Mouse (Mus musculus) retina, embryonic 14.5 days (tissue): ENCODE results near the gene Sema3g.

Experiments
- DNase-seq: peaks from one replicate; pipeline ENCODE4 v3.0.0-alpha.2; 2015; ENCODE audit warnings: low spot score

Sema3g gene

DNA sequence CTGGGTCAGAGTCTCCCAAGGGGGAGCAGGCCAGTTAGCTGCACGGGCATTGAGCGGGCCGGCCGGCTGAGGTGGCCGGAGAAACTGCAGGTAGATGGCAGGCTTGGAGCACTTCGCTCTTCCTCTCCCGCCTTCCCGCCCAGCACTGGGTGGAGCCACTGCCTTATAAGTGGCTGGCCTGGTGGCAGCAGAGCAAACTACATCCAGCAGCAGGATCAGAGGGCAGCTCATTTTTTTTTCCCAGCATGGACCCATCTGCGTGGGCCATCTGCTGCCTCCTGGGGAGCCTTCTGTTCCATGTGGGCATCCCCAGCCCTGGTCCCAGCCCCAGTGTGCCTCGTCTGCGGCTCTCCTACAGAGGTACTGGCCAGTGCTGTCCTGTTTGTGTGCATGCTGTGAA lies at the start of gene Sema3g:
Gene Sema3g, plus strand, starts transcription at position 195 of the 400 bp plus-strand sequence.
- DNase-seq, result peak; percentile 76

DNA sequence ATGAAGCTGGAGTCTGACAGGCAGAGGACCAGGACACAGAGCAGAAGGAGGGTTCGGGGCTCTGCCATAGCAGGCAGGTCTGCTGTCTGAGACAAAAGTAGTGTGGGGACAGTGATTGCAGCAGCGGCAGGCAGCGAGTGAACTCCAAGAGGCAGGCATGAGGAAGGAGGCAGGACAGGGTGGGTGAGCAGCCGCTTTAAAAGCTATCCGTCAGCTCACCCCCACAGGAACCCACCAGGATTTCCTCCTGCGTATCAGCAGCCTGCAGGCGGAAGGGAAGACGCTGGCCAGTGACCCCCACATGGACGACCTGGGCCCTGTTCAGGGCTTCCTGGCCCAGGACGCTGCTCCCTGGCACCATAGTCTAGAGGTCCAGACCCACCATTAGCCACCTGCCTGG lies 49.2 kb upstream of the Sema3g start, which contains the start of gene Stab1:
Gene Stab1, minus strand, starts transcription at position 217 of the 400 bp plus-strand sequence.
- no peak for DNase-seq

GRCm38 (mm10) chr14:31169508-31169907 lies 48.2 kb upstream of the Sema3g start:
- DNase-seq, result no peak

DNA sequence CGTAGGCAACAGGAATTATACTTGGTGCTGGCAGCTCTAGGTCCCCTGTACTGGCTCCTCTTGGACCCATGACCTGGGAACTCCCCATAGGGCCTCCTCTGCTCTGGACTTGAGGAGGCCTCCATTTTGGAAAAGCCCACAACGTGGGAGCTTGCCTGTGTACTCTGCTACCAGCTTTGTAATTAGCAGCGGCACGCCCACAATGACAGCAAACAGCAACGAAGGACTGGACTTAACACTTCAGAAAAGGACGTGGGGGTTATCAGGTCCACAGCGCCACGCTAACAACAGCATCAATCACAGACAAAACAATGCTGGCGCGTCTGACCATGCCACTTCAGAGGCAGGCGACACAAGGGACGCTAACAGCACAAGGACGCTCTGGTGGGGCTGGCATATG lies 46.7 kb upstream of the Sema3g start:
- DNase-seq, result no peak

DNA sequence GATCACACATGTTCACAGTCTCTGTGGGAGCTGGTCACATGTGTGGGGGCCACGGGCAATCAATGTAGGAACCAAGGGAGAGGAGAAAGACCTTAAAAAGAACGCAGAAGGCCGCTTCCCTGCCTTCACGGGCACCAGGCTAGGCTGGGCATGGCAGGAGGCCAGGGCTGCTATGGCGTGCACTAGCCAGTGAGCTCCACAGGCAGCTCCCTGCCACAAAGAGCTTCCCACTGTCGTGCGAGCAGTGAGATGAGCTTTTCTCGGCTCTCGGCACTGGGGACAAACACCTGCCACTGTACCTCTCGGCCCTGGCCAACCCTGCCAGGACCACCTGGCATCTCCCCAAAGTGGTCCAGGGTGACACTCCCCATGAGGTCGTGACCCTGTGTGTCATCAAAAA lies 46.3 kb upstream of the Sema3g start:
- DNase-seq, result no peak

GRCm38 (mm10) chr14:31171821-31172220 lies 45.8 kb upstream of the Sema3g start:
- DNase-seq, result no peak

- DNase-seq, result no peak
Measured at GRCm38 (mm10) chr14:31172781-31173455, 44.7 kb upstream of the Sema3g start.

DNA sequence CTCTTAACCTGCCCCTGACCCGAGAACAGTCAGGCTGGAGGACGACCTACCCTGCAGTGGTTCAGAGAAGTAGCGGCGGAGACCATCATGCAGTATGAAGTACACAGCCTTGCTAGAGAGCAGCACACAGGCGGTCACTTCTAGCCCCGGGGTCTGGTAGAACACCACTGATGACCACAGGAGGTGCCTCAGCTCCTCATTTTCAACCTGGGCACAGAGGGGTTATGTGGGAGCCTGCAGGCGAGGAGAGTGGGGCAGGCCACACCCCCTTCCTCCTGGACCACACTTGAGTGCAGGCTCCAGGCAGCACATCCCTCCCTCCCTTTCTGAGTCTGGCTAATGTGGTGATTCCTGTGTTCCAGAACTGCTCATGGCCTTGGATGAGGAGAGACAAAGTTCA lies 44.1 kb upstream of the Sema3g start:
- DNase-seq, result no peak

- DNase-seq, result no peak
Measured at GRCm38 (mm10) chr14:31177287-31177686, 40.4 kb upstream of the Sema3g start.

DNA sequence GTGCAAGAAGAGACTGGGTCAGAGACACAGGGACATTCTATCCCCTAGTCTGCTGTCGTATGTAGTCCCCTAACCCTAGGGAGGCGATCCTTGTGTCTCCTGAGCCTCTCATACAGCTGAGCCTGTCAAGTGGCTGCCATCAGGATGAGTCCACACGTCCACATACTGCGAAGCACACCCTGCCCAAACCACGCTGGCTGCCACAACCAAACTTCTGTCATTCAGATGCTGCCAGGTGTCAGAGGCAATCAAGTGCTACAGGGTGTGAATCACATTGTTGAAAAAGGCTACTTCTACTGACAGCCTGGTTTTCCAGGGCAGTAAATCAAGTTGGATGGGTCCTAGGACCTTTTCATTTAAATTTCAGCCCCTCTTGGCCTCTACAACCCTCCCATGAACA lies 39.9 kb upstream of the Sema3g start:
- no peak for DNase-seq

DNA sequence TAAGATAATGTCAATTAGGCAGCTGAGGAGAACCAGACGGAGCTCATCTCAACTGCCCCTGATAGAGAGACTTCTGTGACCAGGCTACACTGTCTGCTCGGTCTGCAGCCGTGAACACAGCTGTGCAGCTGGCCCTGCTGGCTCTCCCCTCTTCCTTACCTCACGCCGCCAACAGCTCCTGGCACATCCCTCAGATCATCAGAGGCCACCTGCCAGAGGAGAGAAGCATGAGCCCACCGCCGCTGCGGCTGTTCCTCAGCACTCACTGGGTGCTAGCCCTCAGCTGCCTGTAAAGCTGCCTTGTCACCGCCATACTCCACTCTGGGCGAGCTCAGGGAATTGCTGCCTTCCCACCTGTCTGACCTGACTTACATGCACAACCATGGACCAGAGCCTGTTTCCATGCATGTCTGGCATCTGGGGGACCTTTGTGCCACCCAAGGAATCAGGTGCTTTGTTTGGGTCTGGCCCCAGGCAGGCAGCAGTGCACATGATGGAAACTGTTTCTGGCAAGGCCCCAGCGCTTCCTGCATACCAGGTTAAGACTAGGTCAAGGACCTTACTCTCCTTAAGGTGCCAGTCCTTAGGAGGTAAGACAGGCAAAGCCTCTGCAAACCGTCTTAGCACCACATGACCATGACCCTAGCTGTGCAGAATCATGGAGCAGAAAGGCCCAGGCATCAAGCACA lies 37.8 kb upstream of the Sema3g start:
- no peak for DNase-seq

DNA sequence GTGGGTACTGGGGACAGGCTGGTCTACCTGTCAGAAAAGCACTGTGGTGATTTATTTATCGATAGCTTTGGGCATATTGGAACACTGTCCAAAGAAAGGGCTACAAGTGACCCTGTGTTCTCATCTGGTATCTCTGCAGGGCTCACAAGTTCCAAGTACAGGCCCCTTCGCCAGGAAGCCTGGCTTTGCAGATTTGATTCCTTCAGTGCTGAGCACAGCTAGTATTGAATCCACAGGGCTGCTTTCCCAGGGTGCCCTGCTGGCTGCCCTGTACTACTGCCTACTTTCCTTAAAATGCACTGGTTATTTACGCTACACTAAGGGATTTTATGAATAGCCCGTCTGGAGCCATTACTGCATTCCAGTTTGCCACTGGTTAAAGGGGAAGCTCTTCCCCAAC lies 36.1 kb upstream of the Sema3g start:
- no peak for DNase-seq

- no peak for DNase-seq
Measured at GRCm38 (mm10) chr14:31182786-31183290, 34.8 kb upstream of the Sema3g start.

DNA sequence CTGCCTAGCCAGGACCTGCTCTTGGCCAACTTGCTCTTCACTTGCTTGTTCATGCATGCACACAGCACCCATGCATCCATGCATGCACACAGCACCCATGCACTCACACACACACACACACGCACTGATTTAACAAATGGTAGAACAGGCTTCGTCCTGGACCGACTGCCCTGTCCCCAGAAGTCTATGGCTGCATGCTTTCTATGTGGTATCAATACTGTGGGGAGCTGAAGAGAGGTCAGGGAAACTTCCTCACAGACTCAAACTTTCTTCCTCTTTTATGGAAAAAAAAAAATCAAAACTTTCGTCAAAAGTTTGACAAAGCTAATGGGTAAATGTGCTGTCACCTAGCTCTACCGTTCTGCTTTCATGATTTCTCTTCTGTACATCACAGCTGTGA lies 34.1 kb upstream of the Sema3g start:
- no peak for DNase-seq

DNA sequence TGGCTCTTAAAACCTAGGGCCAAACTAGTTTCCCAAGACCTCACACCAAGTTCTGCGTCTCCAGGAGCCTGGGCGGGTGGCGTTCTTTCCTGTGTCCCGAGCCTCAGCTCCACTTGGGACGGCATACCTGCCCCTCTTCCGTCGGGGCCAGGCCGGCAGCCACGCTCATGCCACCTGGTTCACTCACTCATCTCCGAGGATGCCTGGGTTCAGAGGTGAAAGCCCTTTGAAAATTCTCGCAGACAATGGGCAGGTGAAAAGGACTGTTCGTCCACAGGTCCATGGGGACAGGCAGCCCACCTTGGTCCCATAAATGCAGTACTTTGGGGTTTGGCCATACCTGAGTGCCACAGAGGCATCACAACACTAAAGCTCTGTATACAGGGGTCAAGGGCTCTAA lies 33.5 kb upstream of the Sema3g start:
- no peak for DNase-seq

DNA sequence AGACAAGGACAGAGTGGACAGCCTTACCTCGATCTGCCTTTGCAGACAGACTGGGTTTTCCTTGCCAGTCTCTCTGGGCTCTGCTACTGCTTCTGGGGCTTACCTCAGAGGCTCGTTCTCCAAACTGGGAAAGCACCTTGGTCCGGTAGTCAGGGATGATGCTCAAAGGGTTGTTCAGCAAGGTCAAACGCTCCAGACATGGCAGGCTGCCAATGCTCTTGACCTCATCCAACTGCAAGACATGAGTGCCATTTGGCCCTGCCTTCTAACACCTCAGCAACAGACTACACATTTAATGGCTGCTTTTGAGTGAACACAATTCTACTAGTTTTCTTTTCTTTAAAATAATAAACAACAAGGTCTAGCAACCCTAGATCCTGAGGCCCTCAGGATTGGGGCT lies 31.0 kb upstream of the Sema3g start:
- no peak for DNase-seq

DNA sequence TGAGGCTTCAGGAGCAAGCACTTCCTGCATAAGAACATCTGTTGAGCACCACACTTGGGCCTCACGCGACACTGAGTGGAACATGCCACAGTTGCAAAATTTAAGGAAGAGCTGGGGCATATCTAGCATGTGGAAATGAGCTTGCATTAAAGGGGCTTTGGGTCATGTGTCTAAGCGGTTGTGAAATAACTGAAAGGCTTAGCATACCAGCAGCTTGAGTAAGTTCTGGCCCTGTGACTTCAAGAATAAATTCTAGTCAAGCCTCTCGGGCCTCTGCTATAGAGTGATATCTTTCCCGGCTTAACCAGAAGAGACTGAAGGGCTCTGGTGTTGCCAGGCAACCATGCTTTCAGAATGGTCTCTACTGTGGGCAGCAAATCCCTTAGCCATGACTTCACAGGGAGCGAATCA lies 28.9 kb upstream of the Sema3g start:
- no peak for DNase-seq

- DNase-seq, result no peak
Measured at GRCm38 (mm10) chr14:31189348-31189747, 28.3 kb upstream of the Sema3g start.

GRCm38 (mm10) chr14:31191936-31192335 lies 25.7 kb upstream of the Sema3g start:
- no peak for DNase-seq

DNA sequence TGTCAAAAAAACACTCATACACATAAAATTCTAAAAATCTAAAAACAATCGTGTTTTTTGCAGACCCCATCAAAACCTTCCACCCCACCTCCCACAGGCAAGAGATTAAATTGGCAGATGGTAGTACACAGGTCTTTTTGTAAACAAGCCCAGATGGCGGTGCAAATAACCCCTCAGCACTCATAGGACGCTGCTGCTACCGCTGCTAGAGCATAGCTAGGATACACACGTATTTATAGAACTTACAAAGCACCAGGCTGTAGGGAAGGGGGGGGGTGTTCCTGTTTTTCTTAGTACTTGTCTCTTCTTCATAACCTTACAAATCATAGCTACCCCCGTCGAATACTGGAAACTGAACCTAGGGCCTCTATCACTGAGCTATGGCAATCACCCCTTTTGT lies 23.9 kb upstream of the Sema3g start:
- no peak for DNase-seq

- DNase-seq, result no peak
Measured at GRCm38 (mm10) chr14:31194441-31194840, 23.2 kb upstream of the Sema3g start.

- DNase-seq, result no peak
Measured at GRCm38 (mm10) chr14:31194891-31195513, 22.7 kb upstream of the Sema3g start.

DNA sequence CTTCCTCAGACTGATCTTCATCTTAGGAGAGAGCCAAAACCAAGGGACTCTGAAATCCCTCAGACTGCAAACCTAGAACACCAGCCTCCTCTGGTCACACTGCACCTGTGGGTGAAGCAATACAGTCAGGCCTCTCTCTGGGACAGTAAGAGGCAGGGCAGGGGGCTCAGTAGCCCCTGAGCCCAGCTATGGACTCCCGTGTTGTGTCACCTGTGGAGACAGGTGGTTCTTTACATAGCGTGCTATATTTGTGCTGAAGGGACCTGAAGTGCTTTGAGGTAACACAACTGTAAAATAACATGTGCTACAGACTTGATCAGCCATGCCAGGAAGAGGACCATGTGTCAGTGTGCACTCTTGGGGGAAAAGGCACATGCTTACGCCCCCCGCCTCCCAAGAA lies 22.1 kb upstream of the Sema3g start:
- DNase-seq, result no peak
